Mouse (Mus musculus) heart, embryonic 12.5 days (tissue): ENCODE measurements around the gene Nek1. TPM values are rescaled to one million over a fixed set of nuclear protein-coding genes. Genes with fewer than 3 reads are reported as not detected.

Source experiments
- ATAC-seq: fragments of 200-750 bp; cut with Nextera tagmentation; 2 replicates; pipeline ENCODE4 v1.8.0; 2017; ENCODE audit warnings: moderate TSS enrichment, moderate library complexity; ENCODE audit not compliant: insufficient number of reproducible peaks, low FRiP score
- H3K27ac ChIP-seq: fragments of 300-500 bp; sonication (generic); 2 replicates; pipeline ENCODE4 v1.5.1; 2016; ENCODE audit warnings: mild to moderate bottlenecking, moderate library complexity; ENCODE audit not compliant: poor library complexity, severe bottlenecking
- H3K27me3 ChIP-seq: fragments of 300-500 bp; sonication (generic); replicated peaks from 2 replicates; pipeline ENCODE4 v1.6.1; 2016; ENCODE audit warnings: mild to moderate bottlenecking, moderate library complexity
- H3K36me3 ChIP-seq: fragments of 300-500 bp; sonication (generic); 2 replicates; pipeline ENCODE4 v1.6.1; 2016; ENCODE audit warnings: mild to moderate bottlenecking, moderate library complexity
- H3K4me1 ChIP-seq: fragments of 300-500 bp; sonication (generic); replicated peaks from 2 replicates; pipeline ENCODE4 v1.6.1; 2016; ENCODE audit warnings: mild to moderate bottlenecking
- H3K4me2 ChIP-seq: fragments of 300-500 bp; sonication (generic); 2 replicates; pipeline ENCODE4 v1.6.1; 2016; ENCODE audit warnings: mild to moderate bottlenecking, moderate library complexity
- H3K4me3 ChIP-seq: fragments of 300-500 bp; sonication (generic); 2 replicates; pipeline ENCODE4 v1.5.1; 2016; ENCODE audit warnings: mild to moderate bottlenecking
- H3K9ac ChIP-seq: fragments of 300-500 bp; sonication (generic); 2 replicates; pipeline ENCODE4 v1.6.1; 2016; ENCODE audit warnings: mild to moderate bottlenecking, moderate library complexity
- H3K9me3 ChIP-seq: fragments of 300-500 bp; sonication (generic); replicated peaks from 2 replicates; pipeline ENCODE4 v1.6.1; 2016; ENCODE audit warnings: mild to moderate bottlenecking, moderate library complexity
- WGBS: fragments of 180-500 bp; shearing (Covaris S2); methylation state at CpG from one replicate; pipeline ENCODE4 v1.1.7; 2016; 5-methylcytosine and 5-hydroxymethylcytosine counted together
- polyA plus RNA-seq: library from polyadenylated mRNA; unstranded; fragments of >200 nt; fragmentation: Nextera tagmentation; extraction: Ambion mirVana; gene quantifications from 2 replicates; pipeline ENCODE4 v1.2.1, GENCODE M21; 2016

Nek1 gene
- polyA plus RNA-seq = 14.3 and 14.4 TPM in 2 replicates

GRCm38 (mm10) chr8:60992910-60993638 is at the start of gene Nek1:
Gene Nek1 (plus strand): TSS chr8:60993195.
- Histone ChIP-seq H3K36me3 (0 out of 2 replicates have a peak, but pooled peaks cover 2% of the 10 kb centered on the region), H3K9me3 (peaks cover 2% of the 10 kb centered on the region), H3K4me2 (peak within 1 kb of the TSS; percentile 91), H3K27ac (peak within 1 kb of the TSS; percentile 90), H3K9ac (peak within 1 kb of the TSS; percentile 84), H3K4me3 (peak within 1 kb of the TSS; percentile 81), H3K4me1 (peaks cover 5% of the 10 kb centered on the region), H3K27me3 (no peaks in the 10 kb centered on the region)
- peak; percentile 96 for ATAC-seq
- WGBS = under 1% methylated on average over 57 of the region's 57 CpGs

- no peaks in the 10 kb centered on the region for H3K27me3 ChIP-seq
- H3K4me2 ChIP-seq = no peak overlapping the region
- no peaks in the 10 kb centered on the region for H3K9me3 ChIP-seq
- no peak overlapping the region for H3K9ac ChIP-seq
- H3K36me3 ChIP-seq = no peaks in the 10 kb centered on the region
- no peak for ATAC-seq
- peaks cover 13% of the 10 kb centered on the region for H3K4me1 ChIP-seq
- no peak overlapping the region for H3K4me3 ChIP-seq
- H3K27ac ChIP-seq = no peak overlapping the region
These were observed 45.5 kb upstream of the Nek1 start for GRCm38 (mm10) chr8:60947503-60947902.

- no peak overlapping the region for H3K27ac ChIP-seq
- H3K9ac ChIP-seq = 0 out of 2 replicates have a peak overlapping the region, but pooled peaks have one; percentile 15
- peak overlapping the region; percentile 20 for H3K4me2 ChIP-seq
- no peaks in the 10 kb centered on the region for H3K36me3 ChIP-seq
- no peaks in the 10 kb centered on the region for H3K9me3 ChIP-seq
- ATAC-seq = no peak
- 33% methylated on average over 4 of the region's 4 CpGs for WGBS
- peaks cover 13% of the 10 kb centered on the region for H3K4me1 ChIP-seq
- no peaks in the 10 kb centered on the region for H3K27me3 ChIP-seq
- no peak overlapping the region for H3K4me3 ChIP-seq
These were observed 43.1 kb upstream of the Nek1 start for GRCm38 (mm10) chr8:60949859-60950258.

GRCm38 (mm10) chr8:60951271-60951670 is 41.7 kb upstream of the Nek1 start:
- Histone ChIP-seq H3K36me3 (no peaks in the 10 kb centered on the region), H3K27me3 (no peaks in the 10 kb centered on the region), H3K4me3 (no peak overlapping the region), H3K4me2 (no peak overlapping the region), H3K9me3 (no peaks in the 10 kb centered on the region), H3K9ac (no peak overlapping the region), H3K27ac (no peak overlapping the region), H3K4me1 (peaks cover 13% of the 10 kb centered on the region)
- 66% methylated on average over 4 of the region's 4 CpGs for WGBS
- no peak for ATAC-seq

- H3K27me3 ChIP-seq = no peaks in the 10 kb centered on the region
- H3K9ac ChIP-seq = no peak overlapping the region
- no peak overlapping the region for H3K4me3 ChIP-seq
- WGBS = 94% methylated on average over 1 of the region's 1 CpGs
- H3K4me2 ChIP-seq = no peak overlapping the region
- ATAC-seq = no peak
- H3K36me3 ChIP-seq = no peaks in the 10 kb centered on the region
- H3K4me1 ChIP-seq = peaks cover 13% of the 10 kb centered on the region
- no peak overlapping the region for H3K27ac ChIP-seq
- no peaks in the 10 kb centered on the region for H3K9me3 ChIP-seq
These were observed 41.2 kb upstream of the Nek1 start for GRCm38 (mm10) chr8:60951757-60952156.

DNA sequence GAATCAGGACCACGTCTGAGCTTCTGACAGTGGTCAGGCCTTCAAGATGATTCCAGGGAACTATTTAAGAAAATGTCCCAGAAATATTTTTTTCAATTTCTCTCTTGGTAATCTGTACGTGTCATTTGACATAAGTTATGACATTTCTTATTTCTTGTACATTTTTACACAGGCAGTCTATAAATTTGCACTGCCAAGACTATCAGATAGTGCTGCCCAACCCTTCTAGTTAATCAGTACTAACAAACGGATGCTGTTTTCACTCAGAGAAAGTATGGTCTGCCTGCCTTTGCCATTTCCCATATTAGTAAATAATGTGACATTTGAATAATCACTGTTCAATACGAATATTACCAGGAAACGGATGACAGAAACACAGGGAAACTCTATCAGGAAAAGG is 40.2 kb upstream of the Nek1 start:
- Histone ChIP-seq H3K27me3 (no peaks in the 10 kb centered on the region), H3K36me3 (no peaks in the 10 kb centered on the region), H3K4me3 (peak overlapping the region; percentile 18; the same call in 1 of the 2 replicates), H3K4me1 (peaks cover 17% of the 10 kb centered on the region), H3K9ac (no peak overlapping the region), H3K9me3 (no peaks in the 10 kb centered on the region), H3K27ac (no peak overlapping the region; the same call in 1 of the 2 replicates), H3K4me2 (peak overlapping the region; percentile 38)
- WGBS = 51% methylated on average over 5 of the region's 5 CpGs
- no peak for ATAC-seq

- H3K9me3 ChIP-seq = no peaks in the 10 kb centered on the region
- no peaks in the 10 kb centered on the region for H3K27me3 ChIP-seq
- H3K4me3 ChIP-seq = peak overlapping the region; percentile 63
- peaks cover 17% of the 10 kb centered on the region for H3K4me1 ChIP-seq
- H3K4me2 ChIP-seq = peak overlapping the region; percentile 78
- ATAC-seq = peak; percentile 96
- H3K9ac ChIP-seq = peak overlapping the region; percentile 84
- peak overlapping the region; percentile 99 for H3K27ac ChIP-seq
- 1% methylated on average over 15 of the region's 15 CpGs for WGBS
- H3K36me3 ChIP-seq = no peaks in the 10 kb centered on the region
These were observed 38.5 kb upstream of the Nek1 start for GRCm38 (mm10) chr8:60954281-60955014.

GRCm38 (mm10) chr8:60956847-60957246 is 36.1 kb upstream of the Nek1 start:
- Histone ChIP-seq H3K4me3 (no peak overlapping the region), H3K4me2 (no peak overlapping the region), H3K27ac (peak overlapping the region; percentile 32; the same call in 1 of the 2 replicates), H3K4me1 (peaks cover 4% of the 10 kb centered on the region), H3K36me3 (no peaks in the 10 kb centered on the region), H3K9ac (no peak overlapping the region), H3K9me3 (no peaks in the 10 kb centered on the region), H3K27me3 (no peaks in the 10 kb centered on the region)
- 67% methylated on average over 7 of the region's 7 CpGs for WGBS
- peak; percentile 63 for ATAC-seq

- no peak overlapping the region for H3K9ac ChIP-seq
- 91% methylated on average over 3 of the region's 3 CpGs for WGBS
- H3K36me3 ChIP-seq = no peaks in the 10 kb centered on the region
- H3K27ac ChIP-seq = no peak overlapping the region
- no peak overlapping the region for H3K4me3 ChIP-seq
- H3K27me3 ChIP-seq = no peaks in the 10 kb centered on the region
- peaks cover 27% of the 10 kb centered on the region for H3K4me1 ChIP-seq
- ATAC-seq = no peak
- no peak overlapping the region for H3K4me2 ChIP-seq
- H3K9me3 ChIP-seq = no peaks in the 10 kb centered on the region
These were observed 30.2 kb upstream of the Nek1 start for GRCm38 (mm10) chr8:60962763-60963162.

DNA sequence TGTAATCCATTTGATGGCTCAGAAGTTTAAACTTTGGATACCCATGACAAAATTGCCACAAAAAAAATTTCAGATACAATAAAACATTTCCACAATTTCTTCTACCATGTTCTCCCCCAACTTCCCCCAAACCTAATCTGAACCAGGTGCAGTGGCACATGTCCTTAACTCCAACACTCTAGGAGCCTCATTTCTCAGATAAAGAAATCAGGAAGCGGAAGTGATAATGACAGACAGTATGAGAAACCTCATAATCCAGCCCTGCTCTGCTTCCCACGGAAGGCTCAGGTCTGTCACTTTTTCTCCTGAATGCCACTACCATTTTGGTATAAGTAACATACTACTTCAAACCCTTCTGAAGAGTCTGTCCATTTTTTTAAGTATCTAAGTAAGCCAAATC is 29.1 kb upstream of the Nek1 start:
- Histone ChIP-seq H3K4me1 (peaks cover 28% of the 10 kb centered on the region), H3K27me3 (no peaks in the 10 kb centered on the region), H3K9ac (no peak overlapping the region), H3K9me3 (no peaks in the 10 kb centered on the region), H3K4me2 (no peak overlapping the region), H3K27ac (no peak overlapping the region), H3K36me3 (no peaks in the 10 kb centered on the region), H3K4me3 (no peak overlapping the region)
- 42% methylated on average over 2 of the region's 2 CpGs for WGBS
- ATAC-seq = no peak

DNA sequence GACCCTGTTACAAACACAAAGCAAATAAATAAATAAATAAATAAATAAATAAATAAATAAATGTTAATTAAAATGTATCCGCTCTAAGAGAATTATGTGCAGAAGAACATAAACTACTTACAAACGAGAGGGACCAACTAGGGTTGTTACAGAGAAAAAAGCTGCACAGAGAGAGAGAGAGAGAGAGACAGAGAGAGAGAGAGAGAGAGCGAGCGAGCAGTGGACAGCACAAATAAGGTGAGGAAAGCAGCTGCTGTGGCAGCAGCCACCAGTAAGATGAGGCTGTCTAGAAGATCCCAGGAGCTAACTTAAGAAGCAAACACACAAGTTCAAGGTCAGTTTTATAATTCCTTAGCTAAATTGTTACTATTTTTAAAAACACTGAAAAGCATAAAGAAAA is 28.5 kb upstream of the Nek1 start:
- H3K9ac ChIP-seq = no peak overlapping the region
- no peak for ATAC-seq
- WGBS = 67% methylated on average over 4 of the region's 4 CpGs
- H3K27me3 ChIP-seq = no peaks in the 10 kb centered on the region
- no peaks in the 10 kb centered on the region for H3K36me3 ChIP-seq
- no peak overlapping the region for H3K27ac ChIP-seq
- no peak overlapping the region for H3K4me2 ChIP-seq
- H3K4me1 ChIP-seq = peaks cover 31% of the 10 kb centered on the region
- no peak overlapping the region for H3K4me3 ChIP-seq
- no peaks in the 10 kb centered on the region for H3K9me3 ChIP-seq
